Mouse (Mus musculus) adrenal gland, adult 2 months (tissue): ENCODE results near the gene Timp2. TPM values are rescaled to one million over a fixed set of nuclear protein-coding genes. Genes with fewer than 3 reads are reported as not detected.
A peak's percentile ranks its signal among the peaks of the same experiment; 100 is the strongest.
"Not testable (repeated sequence)": the region's sequence is repeated elsewhere in the genome, so short reads cannot be mapped to it uniquely, and the experiment has no call there.

Experiments
- DNase-seq: peaks from one replicate; pipeline ENCODE4 v3.0.0; 2021
- long read RNA-seq: library from polyadenylated mRNA; stranded (forward); transcript quantifications from one replicate; pipeline ENCODE4 v2.0.0, GENCODE M21; 2021
- polyA plus RNA-seq: library from polyadenylated mRNA; depleted of rRNA; stranded (reverse); fragments of >200 nt; gene quantifications from 2 replicates; pipeline ENCODE4 v1.2.3, GENCODE M21; 2012; rRNA removed
- total RNA-seq, 2 experiments: library from RNA; stranded (reverse); gene quantifications; 2 replicates each; pipeline ENCODE4 v1.2.3; 2021

The Timp2 gene
- total RNA-seq (100 to 1,000 TPM in 1 of 2 experiments, 10 to 100 TPM in 1; 89.7 to 198 TPM), polyA plus RNA-seq (79.4 and 126 TPM in 2 replicates)
- long read RNA-seq, transcript Timp2-201 (5 exons, 3,709 nt): major isoform, 101 of 120 reads
- long read RNA-seq, partial matches to known transcripts: 1 of 120 reads
- long read RNA-seq, other reads (novel, unspliced or antisense): 18 of 120 reads

DNA sequence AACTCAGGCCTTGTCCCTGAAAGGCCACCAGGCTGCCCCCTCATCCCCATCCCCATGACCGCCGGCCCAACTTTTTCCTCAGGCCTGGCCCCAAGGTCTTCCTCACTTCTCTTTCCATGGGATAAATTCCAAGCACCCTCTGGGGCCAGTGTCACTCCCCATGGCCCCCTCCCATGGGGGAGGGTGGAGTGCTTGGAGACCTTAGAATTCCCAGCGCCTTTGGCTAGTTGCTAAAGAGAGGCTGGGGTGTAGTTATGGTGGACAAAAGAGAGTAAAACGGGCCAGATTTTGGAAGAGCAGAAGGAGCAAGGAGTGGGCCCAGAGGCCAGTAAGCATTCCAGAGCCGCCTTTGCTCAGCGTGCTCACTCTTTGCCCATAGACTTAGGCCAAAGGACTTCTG lies at the start of gene Timp2:
Gene Timp2 (minus strand): TSS at position 101 of the 400 bp plus-strand sequence.
- no peak for DNase-seq

DNA sequence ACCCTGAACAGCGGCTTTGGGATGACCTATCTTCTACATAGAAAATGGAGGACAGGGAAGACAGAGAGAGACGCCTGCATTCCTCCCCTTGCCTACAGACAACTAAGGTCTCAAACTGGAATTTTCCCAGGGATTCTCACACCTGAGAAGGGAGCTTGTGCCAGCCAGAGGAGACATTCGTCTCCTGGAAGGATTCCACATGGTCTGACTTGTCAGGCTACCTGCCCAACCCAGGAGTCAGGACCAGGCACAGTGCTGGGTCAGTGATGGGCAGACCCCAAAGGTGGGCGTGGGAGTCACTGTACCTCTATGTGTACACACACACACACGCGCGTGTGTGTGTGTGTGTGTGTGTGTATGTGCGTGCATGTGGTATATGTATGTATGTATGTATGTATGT lies 49.8 kb upstream of the Timp2 start:
- DNase-seq: no peak

DNA sequence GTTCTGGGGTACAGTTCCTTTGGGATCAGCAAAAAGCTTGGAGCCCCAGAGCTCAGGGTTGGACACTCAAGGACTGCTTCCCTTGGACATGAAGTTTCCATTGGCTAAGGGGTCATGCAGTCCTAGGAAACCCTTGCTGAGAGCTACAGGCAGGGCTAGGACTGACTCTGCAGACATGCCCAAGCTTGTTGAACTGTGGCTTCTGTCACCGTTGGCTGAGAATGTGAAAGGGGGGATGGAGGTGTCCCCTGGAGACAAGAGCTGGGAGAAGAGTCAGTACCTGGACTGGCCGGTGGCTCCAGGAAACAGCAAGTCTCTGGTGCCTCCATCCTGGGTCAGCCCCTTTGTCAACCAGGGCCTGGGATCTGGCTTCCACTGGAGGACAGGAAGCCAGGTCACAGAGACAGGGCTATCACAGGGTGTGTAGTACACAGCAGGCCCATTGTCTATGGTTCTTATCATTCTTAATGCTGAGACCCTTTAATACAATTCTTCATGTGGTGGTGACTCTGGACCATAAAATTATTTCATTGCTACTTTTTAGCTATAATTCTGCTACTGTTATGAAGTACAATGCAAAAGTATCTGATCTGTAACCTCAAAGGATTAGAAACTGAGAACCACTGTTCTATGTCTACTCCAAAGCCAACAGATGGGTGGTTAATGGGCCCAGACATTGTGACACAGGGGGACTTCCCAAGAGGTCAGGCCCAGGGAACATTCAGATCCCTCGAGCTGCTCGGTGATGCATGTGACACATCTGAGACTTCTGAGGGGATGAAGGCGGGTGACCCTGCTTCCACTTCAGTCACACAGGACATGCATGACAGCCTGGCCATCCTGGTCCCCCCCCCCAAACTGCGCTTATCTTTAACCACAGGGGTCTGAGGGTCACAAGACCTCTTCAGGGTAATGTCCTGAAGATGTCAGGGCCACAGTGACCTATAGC lies 48.7 kb upstream of the Timp2 start:
- no peak for DNase-seq

DNA sequence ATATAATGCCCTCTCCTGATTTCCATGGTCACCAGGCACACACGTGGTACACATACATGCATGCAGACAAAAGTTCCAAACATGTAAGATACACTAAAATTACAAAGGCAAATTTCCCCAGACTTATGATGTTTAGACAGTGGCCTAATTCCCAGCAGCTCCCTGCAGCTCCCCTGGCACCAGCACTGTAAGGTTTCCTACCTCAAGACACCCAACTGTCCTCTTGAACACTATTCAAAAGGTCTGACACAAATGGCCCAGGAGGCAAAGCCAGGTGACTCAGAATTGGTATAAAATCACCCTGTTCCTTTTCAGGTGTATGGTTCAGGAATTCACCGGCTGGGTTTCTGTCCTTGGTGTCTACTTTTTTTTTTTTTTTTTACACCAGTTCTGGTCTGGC lies 47.6 kb upstream of the Timp2 start:
- DNase-seq: no peak

DNA sequence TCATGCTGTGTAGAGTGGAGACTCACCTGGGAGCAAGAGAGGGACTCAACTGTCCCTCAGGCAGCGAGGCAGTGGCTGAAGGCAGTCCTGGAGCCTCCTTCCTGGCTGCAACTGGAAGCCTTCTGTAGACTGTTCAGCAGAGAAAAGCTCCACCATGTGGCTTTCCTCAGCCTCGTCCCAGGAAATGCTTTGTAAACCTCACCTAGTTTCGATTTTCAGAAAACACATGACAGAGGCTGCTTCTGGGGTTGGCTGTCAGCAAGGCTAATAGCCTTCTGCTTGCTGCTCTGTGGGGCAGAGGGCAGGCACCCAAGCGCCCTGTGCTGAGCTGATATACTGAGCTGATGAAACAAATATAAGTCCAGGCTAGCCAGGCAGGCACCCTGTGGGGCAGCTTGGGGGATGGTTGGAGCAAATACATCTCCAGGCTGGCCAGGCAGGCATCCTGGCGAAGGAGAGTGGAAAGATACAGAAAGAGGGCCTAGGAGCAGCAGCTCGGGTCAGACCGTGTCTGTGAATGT lies 46.3 kb upstream of the Timp2 start, which contains the start of gene Lgals3bp:
Gene Lgals3bp (minus strand): TSS at position 333 of the 521 bp plus-strand sequence.
- DNase-seq: peak; percentile 78

DNA sequence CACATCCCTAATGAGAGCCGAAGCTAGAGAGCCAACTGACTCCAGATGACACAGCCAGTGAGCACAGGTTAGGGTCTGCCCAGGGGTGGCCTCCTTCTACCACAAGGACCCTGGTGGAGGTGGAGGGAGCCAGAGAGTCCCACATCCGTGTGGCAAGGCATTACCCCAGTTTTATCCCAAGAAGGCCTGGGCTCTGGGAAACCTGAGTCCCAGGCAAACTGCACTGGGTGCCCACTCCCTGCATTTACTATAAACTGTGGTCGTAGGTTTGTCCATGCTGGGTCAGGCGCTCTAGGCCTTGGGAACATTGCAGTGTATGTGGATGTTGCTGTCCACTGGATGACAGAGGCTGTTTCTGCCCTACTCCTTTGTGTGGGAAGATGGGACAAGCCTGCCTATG lies 45.7 kb upstream of the Timp2 start:
- DNase-seq: no peak

DNA sequence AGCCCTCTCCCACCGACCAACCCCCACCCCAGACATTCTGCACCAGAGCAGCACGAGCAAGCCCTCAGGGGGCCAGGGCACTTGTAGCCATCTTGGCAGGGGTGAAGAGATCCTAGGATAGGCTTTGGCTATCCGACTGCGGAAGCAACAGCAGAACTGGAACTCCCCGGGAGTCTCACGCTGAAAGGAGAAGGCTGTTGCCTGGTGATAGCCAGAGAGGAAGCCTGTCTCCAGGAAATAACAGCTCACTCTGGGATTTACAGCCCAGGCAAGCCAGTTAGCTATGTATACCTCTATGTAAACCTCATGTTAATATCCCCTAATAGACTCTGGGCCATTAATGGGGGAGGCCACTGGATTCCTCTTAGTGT lies 45.0 kb upstream of the Timp2 start:
- no peak for DNase-seq

DNA sequence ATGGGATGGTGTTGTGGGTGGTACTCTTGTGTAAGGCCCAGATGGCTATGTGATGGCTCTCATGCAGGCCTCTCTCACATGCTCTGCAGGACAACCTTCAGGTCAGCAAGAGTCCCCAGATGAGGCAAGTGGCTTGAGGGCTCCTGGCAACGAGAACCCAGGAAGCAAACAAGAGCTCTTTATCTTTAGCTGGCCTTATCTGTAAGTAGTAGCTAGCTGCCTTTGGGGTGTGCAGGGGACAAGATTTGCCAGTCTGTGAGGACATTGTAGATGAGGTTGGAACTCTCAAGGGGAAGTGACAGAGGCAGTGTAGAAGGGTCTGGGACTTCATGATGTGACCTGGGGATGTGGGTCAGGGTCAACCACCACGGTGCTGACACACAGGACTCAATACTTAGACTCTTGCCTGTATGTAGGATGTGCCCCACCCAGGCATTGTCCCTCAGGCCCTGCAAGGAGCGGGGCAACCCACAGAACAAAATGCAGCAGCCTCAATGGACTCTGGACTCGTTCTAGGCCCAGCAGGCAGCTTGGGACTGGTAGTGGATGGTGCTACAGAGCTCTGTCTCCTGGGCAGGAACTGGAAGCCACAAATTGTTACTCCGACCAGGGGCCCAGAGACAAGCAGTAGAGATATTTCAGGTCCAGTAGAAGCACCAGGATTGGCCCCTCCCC lies 44.5 kb upstream of the Timp2 start:
- DNase-seq: no peak

DNA sequence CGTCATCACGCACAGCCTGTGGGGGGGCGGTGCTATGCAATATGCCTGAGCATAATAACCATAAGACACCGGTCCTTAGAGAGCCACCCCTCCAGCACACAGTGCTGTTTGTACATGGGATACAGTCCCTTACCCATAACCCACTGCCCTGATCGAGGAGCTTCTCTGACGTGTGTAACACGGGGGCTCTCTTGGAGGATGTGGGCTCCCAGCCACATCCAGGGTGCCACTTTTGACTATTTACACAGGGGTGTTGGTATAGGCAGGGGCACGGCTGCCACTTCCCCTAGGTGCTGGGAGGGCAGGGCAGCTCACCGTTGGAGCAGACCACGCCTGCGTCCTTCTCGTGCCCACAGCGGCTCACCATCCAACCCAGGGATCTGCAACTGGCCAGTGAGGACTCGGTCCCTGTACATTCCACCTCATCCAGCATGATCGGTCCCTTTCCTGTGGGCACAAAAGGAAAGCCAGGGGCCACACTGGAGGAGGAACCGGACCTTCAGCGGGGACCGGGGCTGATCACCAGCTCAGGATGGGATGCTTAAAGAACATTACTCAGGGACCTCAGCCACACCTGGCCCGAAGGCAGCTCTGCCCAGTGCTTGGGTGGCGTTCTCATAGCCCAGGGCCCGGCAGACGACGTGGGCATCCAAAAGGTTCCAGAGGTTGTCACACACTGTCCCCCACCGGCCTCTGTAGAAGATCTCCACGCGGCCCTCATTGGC lies 42.4 kb upstream of the Timp2 start:
- DNase-seq: no peak

DNA sequence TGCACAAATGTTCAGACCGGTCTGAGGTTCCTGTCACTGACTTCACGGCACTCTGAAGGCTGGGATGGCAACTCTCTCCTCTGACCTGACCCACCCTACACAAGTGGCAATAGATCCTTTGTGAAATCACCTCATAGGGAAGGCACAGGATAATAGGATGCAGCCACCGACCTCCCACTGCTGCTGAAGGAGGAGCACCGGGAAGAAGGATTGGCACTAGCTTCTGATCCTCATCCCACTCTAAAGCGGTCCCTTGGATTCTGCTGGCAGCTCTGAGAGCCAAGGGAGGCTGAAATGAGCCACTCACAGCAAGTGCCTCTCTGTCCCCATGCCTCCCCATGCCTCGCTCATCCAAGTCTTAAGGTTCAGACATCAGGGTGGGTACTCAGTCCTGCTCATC lies 39.0 kb upstream of the Timp2 start:
- DNase-seq: no peak

DNA sequence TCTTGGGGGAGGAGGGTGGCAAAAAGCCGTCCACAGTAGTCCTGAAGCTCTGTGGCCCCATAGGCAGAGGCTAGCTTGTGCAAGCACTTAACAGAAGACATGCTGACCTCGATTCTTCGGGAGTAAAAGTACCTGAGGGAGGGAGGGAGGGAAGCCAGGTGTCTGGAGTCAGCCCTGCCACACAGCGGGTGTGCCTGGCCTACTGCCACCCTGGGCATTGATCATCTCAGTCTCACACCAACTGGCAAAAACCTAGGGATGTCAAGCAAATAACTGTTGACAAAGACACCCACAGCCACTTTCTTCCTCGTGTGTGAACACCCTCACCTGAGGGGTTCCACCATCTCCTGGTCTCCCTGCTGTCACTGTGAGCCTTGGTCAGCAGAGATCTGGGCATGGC lies 38.5 kb upstream of the Timp2 start:
- no peak for DNase-seq

DNA sequence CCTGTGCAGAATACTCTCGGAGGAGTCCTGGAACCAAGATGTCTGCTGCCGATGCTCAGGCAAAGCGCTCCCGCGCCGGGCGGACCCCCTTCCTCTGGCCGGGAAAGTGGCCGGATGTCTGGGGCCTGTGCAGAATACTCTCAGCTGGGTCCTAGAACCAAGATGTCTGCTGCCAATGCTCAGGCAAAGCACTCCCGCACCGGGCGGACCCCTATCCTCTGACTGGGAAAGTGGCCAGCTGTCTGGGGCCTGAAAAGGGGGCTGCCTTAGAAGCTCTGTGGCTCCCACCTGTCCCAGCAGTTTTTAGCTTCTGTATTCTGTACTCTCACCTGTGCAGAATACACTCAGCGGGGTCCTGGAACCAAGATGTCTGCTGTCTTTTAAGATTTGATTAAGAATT lies 32.3 kb upstream of the Timp2 start:
- DNase-seq: not testable (repeated sequence)

DNA sequence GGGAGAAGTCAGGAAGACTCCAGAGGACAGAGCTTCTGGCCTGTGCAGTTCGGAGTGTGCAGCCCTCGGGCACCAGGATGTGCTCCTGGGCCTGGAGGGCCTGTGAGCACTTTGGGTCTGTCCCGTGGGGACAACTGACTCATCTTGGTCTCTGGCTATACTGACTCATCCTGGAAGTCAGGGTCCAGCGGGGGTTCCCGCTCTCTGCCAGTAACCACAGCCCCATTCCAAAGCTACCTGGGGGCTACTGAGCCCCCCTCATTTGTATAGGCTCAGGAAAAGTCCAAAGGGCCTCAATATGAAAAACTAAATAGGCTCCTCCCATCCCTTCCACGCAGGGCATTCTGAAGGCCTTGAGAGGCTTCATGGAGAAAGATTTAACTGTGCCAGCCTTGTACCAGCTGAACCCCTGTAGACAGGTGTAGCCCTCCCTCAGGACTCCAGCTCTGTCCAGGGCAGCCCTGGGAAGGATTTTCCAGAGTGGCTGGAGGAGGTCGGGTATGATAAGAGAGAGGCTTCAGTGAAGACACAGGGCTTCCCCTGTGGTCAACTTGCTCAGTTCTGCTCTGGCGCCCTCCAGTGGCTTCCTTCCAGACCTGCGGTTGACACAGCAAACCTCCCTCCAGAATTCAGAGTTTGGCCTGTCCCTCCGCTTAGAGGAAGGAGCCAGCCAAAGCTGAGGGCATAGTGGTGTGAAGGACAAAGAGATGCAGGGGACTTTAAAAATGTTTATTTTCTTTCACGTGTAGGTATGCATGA lies 23.9 kb upstream of the Timp2 start:
- peak; percentile 87 for DNase-seq

DNA sequence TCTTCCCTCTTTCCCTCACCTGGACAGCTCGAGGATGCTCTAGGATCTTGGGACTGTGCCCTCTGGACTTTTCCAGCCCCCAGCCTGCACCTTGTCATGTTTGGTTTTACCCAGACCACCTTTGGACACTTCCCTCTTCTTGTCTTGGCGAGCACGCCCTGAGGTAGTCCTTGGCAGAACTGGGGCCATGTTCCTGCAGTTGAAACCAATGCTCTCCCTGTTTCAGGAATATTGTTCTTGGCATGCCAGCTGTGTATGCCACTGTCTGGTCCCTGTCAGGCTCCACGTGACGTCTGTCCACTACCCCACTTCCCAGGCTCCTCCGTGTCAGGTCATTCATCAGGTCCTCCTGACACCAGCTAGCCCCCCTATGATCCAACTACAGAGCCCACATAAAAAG lies 23.1 kb upstream of the Timp2 start:
- DNase-seq: no peak

DNA sequence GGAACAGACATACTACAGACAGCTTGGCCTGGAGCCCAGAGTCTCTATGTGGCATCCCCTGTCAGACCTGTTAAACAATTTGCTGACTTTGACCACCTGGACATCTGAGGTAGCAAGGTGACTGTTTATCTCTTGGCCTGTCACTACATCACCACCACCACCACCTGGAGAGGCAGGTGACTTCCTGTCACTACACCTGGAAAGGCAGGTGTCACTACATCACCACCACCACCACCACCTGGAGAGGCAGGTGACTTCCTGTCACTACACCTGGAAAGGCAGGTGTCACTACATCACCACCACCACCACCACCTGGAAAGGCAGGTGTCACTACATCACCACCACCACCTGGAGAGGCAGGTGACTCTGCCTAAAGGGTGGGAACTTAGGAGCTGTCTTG lies 20.8 kb upstream of the Timp2 start:
- DNase-seq: not testable (repeated sequence)

DNA sequence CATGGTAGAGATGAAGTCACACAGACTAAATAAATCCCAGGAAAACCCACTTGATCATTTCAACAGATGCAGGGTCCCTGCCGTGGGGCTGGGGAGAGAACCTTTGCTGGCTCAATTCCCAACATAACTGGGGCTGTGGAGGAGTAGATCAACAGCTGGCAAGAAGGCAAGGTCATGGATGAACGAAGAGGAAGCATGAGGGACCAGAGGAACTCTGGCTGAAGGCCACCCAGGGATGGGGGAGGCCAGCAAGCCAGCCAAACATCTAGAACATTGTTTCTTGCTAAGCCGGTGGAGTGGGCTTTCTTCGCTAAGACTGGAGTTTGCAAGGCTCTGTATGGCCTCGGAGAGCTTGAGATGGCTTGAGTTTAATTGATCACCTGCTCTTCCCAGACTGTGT lies 20.3 kb upstream of the Timp2 start:
- DNase-seq: peak; percentile 44

DNA sequence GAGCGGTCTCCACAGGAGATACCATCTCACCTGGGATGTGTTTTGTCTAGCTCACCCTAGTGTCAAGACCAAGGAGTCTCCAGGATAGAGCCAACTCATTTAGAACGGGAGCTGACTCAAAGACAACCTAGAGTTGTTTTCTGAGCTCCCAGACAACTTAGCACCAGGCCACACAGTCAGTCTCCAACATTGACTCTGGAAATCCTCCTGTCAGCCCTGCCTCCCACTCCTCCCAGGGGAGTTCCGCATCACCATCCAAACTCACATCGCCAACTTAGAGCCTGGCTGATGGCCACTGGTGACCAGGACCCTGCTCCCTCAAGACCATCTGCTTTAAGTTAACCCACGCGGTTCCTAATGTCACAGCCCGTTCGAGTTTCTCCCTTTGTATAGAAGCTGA lies 19.9 kb upstream of the Timp2 start:
- no peak for DNase-seq

DNA sequence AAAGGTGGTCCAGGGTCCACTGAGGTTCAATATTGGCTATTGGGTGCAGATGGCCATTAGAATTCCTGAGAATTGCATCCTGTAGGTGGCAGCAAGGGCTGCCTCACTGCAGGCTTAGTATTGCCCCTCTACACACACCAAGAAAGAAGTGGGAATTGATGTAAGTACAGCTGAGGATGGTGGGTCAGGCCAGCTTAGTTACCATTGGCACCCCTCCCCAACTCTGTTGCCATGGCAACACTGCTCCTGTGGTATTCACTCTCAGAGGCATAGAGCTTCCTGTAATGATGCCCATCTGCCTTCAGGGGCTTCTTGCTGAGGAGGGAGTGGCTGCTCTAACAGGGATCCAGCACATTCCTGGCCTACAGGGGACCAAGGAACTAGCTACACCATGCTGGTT lies 19.5 kb upstream of the Timp2 start:
- no peak for DNase-seq

DNA sequence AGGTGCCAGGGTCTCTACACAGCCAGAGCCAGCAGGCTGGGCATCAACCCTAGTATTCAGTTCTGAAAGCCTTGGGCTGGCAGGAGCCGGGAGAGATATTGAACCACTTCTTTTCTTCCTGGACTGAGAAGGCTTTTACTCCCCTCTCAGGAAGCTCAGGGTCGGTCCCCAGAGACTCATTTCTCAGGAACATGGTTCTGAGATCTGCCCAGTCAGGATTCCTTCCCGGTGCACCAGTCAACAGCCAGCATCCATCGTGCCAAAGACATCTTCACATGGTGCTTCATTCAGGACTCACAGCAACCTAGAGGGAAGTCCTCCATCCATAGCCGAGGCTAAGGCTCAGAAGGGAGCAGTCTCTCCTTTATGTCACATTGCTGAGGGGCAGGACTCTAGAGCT lies 19.0 kb upstream of the Timp2 start:
- no peak for DNase-seq

DNA sequence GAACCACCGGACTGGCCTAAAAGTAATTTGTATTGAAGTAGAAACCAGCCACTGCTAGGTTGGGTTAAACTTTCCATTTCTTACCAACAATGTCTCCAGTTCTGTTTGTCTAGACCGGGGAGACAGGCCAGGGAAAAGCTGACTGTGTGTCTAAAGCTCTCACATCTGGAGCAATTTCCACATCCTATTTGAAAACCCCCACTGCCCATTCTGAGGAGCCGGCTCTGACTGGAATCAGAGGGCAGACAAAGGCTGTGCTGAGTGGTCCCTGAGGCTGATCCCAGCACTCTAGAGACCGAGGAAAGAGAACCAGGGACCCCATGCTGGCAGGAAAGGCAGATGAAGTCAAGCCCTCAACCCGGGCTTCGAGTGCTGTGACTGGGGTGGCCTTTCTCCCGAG lies 17.1 kb upstream of the Timp2 start:
- DNase-seq: no peak

DNA sequence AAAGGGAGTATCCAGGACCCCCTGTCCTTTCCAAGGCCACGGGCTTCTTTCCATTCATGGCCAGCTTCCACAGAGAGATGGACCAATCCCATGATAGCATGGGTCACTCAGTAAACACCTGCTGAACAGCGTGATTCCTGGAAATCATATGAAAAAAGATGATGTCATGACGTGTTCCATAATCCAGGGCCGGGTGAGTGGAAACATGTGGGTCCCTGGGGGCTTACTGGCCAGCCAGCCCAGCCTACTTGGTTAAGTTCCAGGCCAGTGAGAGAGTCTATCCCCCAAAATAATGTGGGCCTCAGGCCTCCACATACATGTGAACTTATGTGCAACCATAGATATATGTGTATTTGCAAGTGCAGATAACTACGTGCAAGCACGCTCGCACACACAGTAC lies 16.3 kb upstream of the Timp2 start:
- no peak for DNase-seq
